Mouse (Mus musculus) left cerebral cortex, postnatal 14 days (tissue): ENCODE measurements around the gene Zscan21. TPM values are rescaled to one million over a fixed set of nuclear protein-coding genes. Genes with fewer than 3 reads are reported as not detected.

Source experiments
- microRNA-seq, 2 experiments: library from miRNA; unstranded; fragments of <30 nt; microRNA quantifications; one replicate each; pipeline ENCODE4 v1.2.0; 2022
- total RNA-seq, 2 experiments: library from RNA; stranded (reverse); gene quantifications; 2 replicates each; pipeline ENCODE4 v1.2.3; 2021

Gene Zscan21
- total RNA-seq, 2 experiments from 2014 or later = 16.1 to 16.4 TPM

Small RNA genes lying within 50 kb of the gene (microRNA-seq; reads per million reads assigned to microRNA genes)
- gene Mir106b (667 to 944 reads per million in 2 experiments), gene Mir25 (75.1 to 81.5 reads per million in 2 experiments), gene Mir93 (2,585 to 3,292 reads per million in 2 experiments)

Other genes starting within 250 kb of the Zscan21 start
- not detected for gene Pilrb2, start 245.1 kb upstream of the Zscan21 start, total RNA-seq
- gene Cyp3a13, start 195.3 kb upstream of the Zscan21 start, total RNA-seq = under 1 TPM in 1 of 2 experiments, not detected in 1; 0.15 TPM
- gene Gjc3, start 153.8 kb upstream of the Zscan21 start, total RNA-seq = 10 to 100 TPM; 12.4 to 14.7 TPM
- gene Azgp1, start 135.4 kb upstream of the Zscan21 start, total RNA-seq = not detected
- gene Smok3a, start 95.6 kb upstream of the Zscan21 start, total RNA-seq = not detected
- gene Smok3b, start 95.5 kb upstream of the Zscan21 start, total RNA-seq = not detected
- not detected for gene Smok3c, start 63.7 kb upstream of the Zscan21 start, total RNA-seq
- 10 to 100 TPM; 39.2 to 40.4 TPM for gene Zkscan1, start 31.8 kb upstream of the Zscan21 start, total RNA-seq
- 1 to 10 TPM; 8.9 to 9.2 TPM for gene Zfp113, start 38.8 kb downstream of the Zscan21 start, total RNA-seq
- 100 to 1,000 TPM; 137 to 142 TPM for gene Cops6, start 44.2 kb downstream of the Zscan21 start, total RNA-seq
- gene Ap4m1, start 55.1 kb downstream of the Zscan21 start, total RNA-seq = 10 to 100 TPM; 21.6 to 24.8 TPM
- gene Mcm7, start 55.5 kb downstream of the Zscan21 start, total RNA-seq = 10 to 100 TPM; 11.8 to 14.2 TPM
- 10 to 100 TPM; 33.0 to 35.8 TPM for gene Taf6, start 70.5 kb downstream of the Zscan21 start, total RNA-seq
- gene Cnpy4, start 70.6 kb downstream of the Zscan21 start, total RNA-seq = 10 to 100 TPM; 17.2 to 18.0 TPM
- 10 to 100 TPM; 10.1 to 12.8 TPM for gene Mblac1, start 77.4 kb downstream of the Zscan21 start, total RNA-seq
- under 1 TPM in 1 of 2 experiments, not detected in 1; 0.53 TPM for gene Nxpe5, start 109.0 kb downstream of the Zscan21 start, total RNA-seq
- gene Lamtor4, start 138.6 kb downstream of the Zscan21 start, total RNA-seq = 10 to 100 TPM; 64.3 to 69.0 TPM
- gene BC037034, start 147.1 kb downstream of the Zscan21 start, total RNA-seq = 10 to 100 TPM; 65.6 to 70.2 TPM
- gene Gal3st4, start 155.9 kb downstream of the Zscan21 start, total RNA-seq = 1 to 10 TPM; 3.6 to 4.5 TPM
- not detected for gene Gm43720, start 163.1 kb downstream of the Zscan21 start, total RNA-seq
- gene Gpc2, start 163.1 kb downstream of the Zscan21 start, total RNA-seq = 1 to 10 TPM; 1.8 to 2.7 TPM
- 1 to 10 TPM; 1.1 to 1.8 TPM for gene Stag3, start 163.3 kb downstream of the Zscan21 start, total RNA-seq
- gene Pvrig, start 225.1 kb downstream of the Zscan21 start, total RNA-seq = not detected